Mouse (Mus musculus) left cerebral cortex, postnatal 25 days (tissue): ENCODE results near the gene Cln6. TPM values are rescaled to one million over a fixed set of nuclear protein-coding genes. Genes with fewer than 3 reads are reported as not detected.
A peak's percentile ranks its signal among the peaks of the same experiment; 100 is the strongest.
"Not testable (repeated sequence)": the region's sequence is repeated elsewhere in the genome, so short reads cannot be mapped to it uniquely, and the experiment has no call there.

Experiments used
- DNase-seq, 2 experiments: peaks; one replicate each; pipeline ENCODE4 v3.0.0; 2022; ENCODE audit warnings: low spot score in 2 of 2, mixed read lengths in 1 of 2
- intact Hi-C: fragments of 180-260 bp; cut with DNase I; formaldehyde crosslinking; loops from one replicate; pipeline ENCODE4 v1.15.1; 2025
- total RNA-seq, 2 experiments: library from RNA; stranded (reverse); gene quantifications; 2 replicates each; pipeline ENCODE4 v1.2.3; 2021

Cln6 gene
- total RNA-seq, 2 experiments from 2014 or later: 9.2 to 10.5 TPM

- DNase-seq: peak; percentile 28 to 60
Observed at GRCm38 (mm10) chr9:62827939-62828652, 10.5 kb upstream of the Cln6 start.

GRCm38 (mm10) chr9:62828662-62829086 lies 9.9 kb upstream of the Cln6 start:
- intact Hi-C loops: loop anchor here (2.0 kb wide), 1 partner anchor 46 kb away; no protein-coding TSS in a partner anchor
- DNase-seq: peak; percentile 92 to 97

More at GRCm38 (mm10) chr9:62827939-62828652, 10.5 kb upstream of the Cln6 start:
- intact Hi-C loops: loop anchor here (2.0 kb wide), 2 partner anchors 45 to 543 kb away; no protein-coding TSS in a partner anchor

GRCm38 (mm10) chr9:62829877-62830276 lies 8.7 kb upstream of the Cln6 start:
- intact Hi-C loops: loop anchor here (2.0 kb wide), 1 partner anchor 47 kb away; no protein-coding TSS in a partner anchor
- no peak for DNase-seq

GRCm38 (mm10) chr9:62834906-62835305 lies 3.7 kb upstream of the Cln6 start:
- DNase-seq: no peak
- intact Hi-C loops: no loop called here

- no peak for DNase-seq
- intact Hi-C loops: no loop called here
Observed at GRCm38 (mm10) chr9:62835705-62836446, 2.7 kb upstream of the Cln6 start.

GRCm38 (mm10) chr9:62837611-62838010 lies 974 bp upstream of the Cln6 start:
- intact Hi-C loops: no loop called here
- no peak for DNase-seq

- intact Hi-C loops: no loop called here
- DNase-seq: no peak
Observed at GRCm38 (mm10) chr9:62838146-62838505, 459 bp upstream of the Cln6 start.

GRCm38 (mm10) chr9:62839172-62839770 lies 686 bp downstream of the Cln6 start:
- DNase-seq: no peak
- intact Hi-C loops: no loop called here

- DNase-seq: no peak
- intact Hi-C loops: no loop called here
Observed at GRCm38 (mm10) chr9:62843356-62844024, 4.9 kb downstream of the Cln6 start.

GRCm38 (mm10) chr9:62844461-62844860 lies 5.9 kb downstream of the Cln6 start:
- intact Hi-C loops: no loop called here
- DNase-seq: no peak

GRCm38 (mm10) chr9:62847694-62848093 lies 9.1 kb downstream of the Cln6 start:
- peak; percentile 84 for DNase-seq
- intact Hi-C loops: loop anchor here (1.0 to 2.0 kb wide), 2 partner anchors 131 to 277 kb away; no protein-coding TSS in a partner anchor

GRCm38 (mm10) chr9:62848641-62849040 lies 10.1 kb downstream of the Cln6 start:
- no peak for DNase-seq

GRCm38 (mm10) chr9:62851571-62851970 lies 13.0 kb downstream of the Cln6 start:
- DNase-seq: no peak
- intact Hi-C loops: no loop called here

More at GRCm38 (mm10) chr9:62848641-62849040, 10.1 kb downstream of the Cln6 start:
- intact Hi-C loops: no loop called here

GRCm38 (mm10) chr9:62854483-62854882 lies 15.9 kb downstream of the Cln6 start:
- intact Hi-C loops: no loop called here
- no peak for DNase-seq

- intact Hi-C loops: no loop called here
Observed at GRCm38 (mm10) chr9:62857216-62857615, 18.6 kb downstream of the Cln6 start.

GRCm38 (mm10) chr9:62857719-62858261 lies 19.2 kb downstream of the Cln6 start, which contains the start of gene Calml4:
Gene Calml4 (plus strand): TSS chr9:62858080.
- no peak for DNase-seq
- intact Hi-C loops: no loop called here

More at GRCm38 (mm10) chr9:62857216-62857615, 18.6 kb downstream of the Cln6 start:
- DNase-seq: no peak

GRCm38 (mm10) chr9:62858266-62859019 lies 19.9 kb downstream of the Cln6 start:
- intact Hi-C loops: no loop called here

GRCm38 (mm10) chr9:62860102-62860501 lies 21.5 kb downstream of the Cln6 start:
- intact Hi-C loops, DNase-seq: not testable (repeated sequence)

More at GRCm38 (mm10) chr9:62858266-62859019, 19.9 kb downstream of the Cln6 start:
- DNase-seq: no peak

- intact Hi-C loops: no loop called here
- no peak for DNase-seq
Observed at GRCm38 (mm10) chr9:62860866-62861265, 22.3 kb downstream of the Cln6 start.
